Mouse (Mus musculus): ENCODE measurements at regions not wholly inside any gene's neighbourhood (a gene's known extent, or its start where the extent isn't known, plus 50 kb on each side); places are given as distances from the start of the nearest gene placed in this dataset.

- 23% methylated on average over 2 of the region's 2 CpGs for WGBS
- TF ChIP-seq POLR2A (IDR thresholded peaks at IDR 0.05; ENCODE audit: borderline replicate concordance, extremely low read depth, insufficient read depth, insufficient read length), result no peak
- DNase-seq (ENCODE audit: low spot score), result no peak
Observed at GRCm38 (mm10) chr16:9439300-9439856, 556.0 kb downstream of the Grin2a start.

GRCm38 (mm10) chr16:9439891-9440290, 555.5 kb downstream of the Grin2a start:
- H3K9ac ChIP-seq (ENCODE audit: low read depth, low read length, severe bottlenecking), result no peak overlapping the region
- no peaks in the 10 kb centered on the region for H3K36me3 ChIP-seq (ENCODE audit: control insufficient read depth, insufficient read depth, low read length)
- no peak for ATAC-seq (ENCODE audit: low FRiP score, low read depth)
- H3K4me1 ChIP-seq (ENCODE audit: control insufficient read depth, insufficient read depth, low read length), result no peaks in the 10 kb centered on the region
- H3K27me3 ChIP-seq (ENCODE audit: control insufficient read depth, insufficient read depth, low read length), result no peaks in the 10 kb centered on the region
- DNase-seq (ENCODE audit: low spot score), result no peak
- H3K4me3 ChIP-seq (replicated peaks; ENCODE audit: low read length), result no peak overlapping the region
- TF ChIP-seq POLR2A (IDR thresholded peaks at IDR 0.05; ENCODE audit: borderline replicate concordance, extremely low read depth, insufficient read depth, insufficient read length), result no peak
- H3K27ac ChIP-seq (replicated peaks; ENCODE audit: low read depth, low read length), result no peak overlapping the region
- H3K9me3 ChIP-seq (ENCODE audit: control insufficient read depth, low read length), result no peaks in the 10 kb centered on the region
- no peak overlapping the region for H3K4me2 ChIP-seq (replicated peaks; ENCODE audit: low read depth, low read length, severe bottlenecking)
- WGBS, result 70% methylated on average over 1 of the region's 1 CpGs

More at GRCm38 (mm10) chr16:9439300-9439856, 556.0 kb downstream of the Grin2a start:
- no peak for ATAC-seq (ENCODE audit: low FRiP score, low read depth)
- Histone ChIP-seq H3K27me3 (ENCODE audit: control insufficient read depth, insufficient read depth, low read length) (no peaks in the 10 kb centered on the region), H3K9ac (ENCODE audit: low read depth, low read length, severe bottlenecking) (no peak overlapping the region), H3K9me3 (ENCODE audit: control insufficient read depth, low read length) (no peaks in the 10 kb centered on the region), H3K27ac (replicated peaks; ENCODE audit: low read depth, low read length) (no peak overlapping the region), H3K4me2 (replicated peaks; ENCODE audit: low read depth, low read length, severe bottlenecking) (no peak overlapping the region), H3K36me3 (ENCODE audit: control insufficient read depth, insufficient read depth, low read length) (no peaks in the 10 kb centered on the region), H3K4me1 (ENCODE audit: control insufficient read depth, insufficient read depth, low read length) (no peaks in the 10 kb centered on the region), H3K4me3 (replicated peaks; ENCODE audit: low read length) (no peak overlapping the region)

GRCm38 (mm10) chr16:9452058-9452457, 543.3 kb downstream of the Grin2a start:
- WGBS, result 76% methylated on average over 4 of the region's 4 CpGs
- ATAC-seq (ENCODE audit: low FRiP score, low read depth), result no peak

DNA sequence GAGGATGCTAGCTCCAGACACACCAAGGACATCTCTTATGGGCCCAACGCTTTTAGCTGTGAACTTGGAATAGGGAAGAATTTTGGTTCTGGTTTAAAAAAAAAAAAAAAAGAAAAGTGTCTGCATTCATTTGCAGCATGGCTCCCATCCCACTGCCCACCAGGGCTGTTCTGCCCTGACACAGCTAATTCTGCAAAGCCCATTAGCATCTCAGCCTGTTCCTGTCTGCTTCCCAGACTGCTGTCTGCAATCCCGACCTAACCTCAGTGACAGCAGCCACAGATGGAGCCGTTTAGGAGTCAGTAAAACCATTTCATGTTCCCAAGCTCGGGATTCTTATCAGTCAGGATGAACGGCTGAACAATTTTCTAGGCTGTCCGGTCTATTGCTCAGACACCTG, 537.8 kb downstream of the Grin2a start:
- no peak overlapping the region for H3K9ac ChIP-seq (ENCODE audit: low read depth, low read length, severe bottlenecking)
- no peak for ATAC-seq (ENCODE audit: low FRiP score, low read depth)
- no peak for TF ChIP-seq POLR2A (IDR thresholded peaks at IDR 0.05; ENCODE audit: borderline replicate concordance, extremely low read depth, insufficient read depth, insufficient read length)
- H3K4me3 ChIP-seq (replicated peaks; ENCODE audit: low read length), result no peak overlapping the region
- no peaks in the 10 kb centered on the region for H3K27me3 ChIP-seq (ENCODE audit: control insufficient read depth, insufficient read depth, low read length)
- DNase-seq (ENCODE audit: low spot score), result no peak
- no peaks in the 10 kb centered on the region for H3K36me3 ChIP-seq (ENCODE audit: control insufficient read depth, insufficient read depth, low read length)
- no peaks in the 10 kb centered on the region for H3K4me1 ChIP-seq (ENCODE audit: control insufficient read depth, insufficient read depth, low read length)
- H3K9me3 ChIP-seq (ENCODE audit: control insufficient read depth, low read length), result no peaks in the 10 kb centered on the region
- no peak overlapping the region for H3K4me2 ChIP-seq (replicated peaks; ENCODE audit: low read depth, low read length, severe bottlenecking)
- WGBS, result 50% methylated on average over 6 of the region's 6 CpGs
- no peak overlapping the region for H3K27ac ChIP-seq (replicated peaks; ENCODE audit: low read depth, low read length)

More at GRCm38 (mm10) chr16:9452058-9452457, 543.3 kb downstream of the Grin2a start:
- TF ChIP-seq POLR2A (IDR thresholded peaks at IDR 0.05; ENCODE audit: borderline replicate concordance, extremely low read depth, insufficient read depth, insufficient read length), result no peak
- Histone ChIP-seq H3K9me3 (ENCODE audit: control insufficient read depth, low read length) (no peaks in the 10 kb centered on the region), H3K9ac (ENCODE audit: low read depth, low read length, severe bottlenecking) (no peak overlapping the region), H3K27me3 (ENCODE audit: control insufficient read depth, insufficient read depth, low read length) (no peaks in the 10 kb centered on the region), H3K4me2 (replicated peaks; ENCODE audit: low read depth, low read length, severe bottlenecking) (no peak overlapping the region), H3K4me3 (replicated peaks; ENCODE audit: low read length) (no peak overlapping the region), H3K27ac (replicated peaks; ENCODE audit: low read depth, low read length) (no peak overlapping the region), H3K4me1 (ENCODE audit: control insufficient read depth, insufficient read depth, low read length) (no peaks in the 10 kb centered on the region), H3K36me3 (ENCODE audit: control insufficient read depth, insufficient read depth, low read length) (no peaks in the 10 kb centered on the region)
- no peak for DNase-seq (ENCODE audit: low spot score)

DNA sequence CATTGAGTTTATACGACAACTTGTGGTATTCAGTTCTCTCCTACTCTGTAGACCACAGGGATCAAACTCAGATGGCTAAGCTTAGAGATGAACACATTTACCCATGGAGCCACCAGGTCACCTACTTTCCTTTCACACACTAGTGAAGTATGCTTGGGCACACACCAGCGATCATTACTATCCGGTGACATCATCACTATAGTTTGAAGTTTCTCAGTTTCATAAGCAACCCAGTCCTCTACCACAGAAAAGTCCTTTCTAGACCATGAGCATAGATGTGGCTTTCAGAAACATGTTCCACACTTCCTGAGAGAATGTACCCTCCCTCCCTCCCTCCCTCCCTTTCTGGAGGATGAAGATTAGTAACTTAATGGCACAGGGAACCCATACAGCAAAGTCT, 532.9 kb downstream of the Grin2a start:
- no peak overlapping the region for H3K4me3 ChIP-seq (replicated peaks; ENCODE audit: low read length)
- no peak overlapping the region for H3K9ac ChIP-seq (ENCODE audit: low read depth, low read length, severe bottlenecking)
- H3K4me1 ChIP-seq (ENCODE audit: control insufficient read depth, insufficient read depth, low read length), result no peaks in the 10 kb centered on the region
- no peaks in the 10 kb centered on the region for H3K9me3 ChIP-seq (ENCODE audit: control insufficient read depth, low read length)
- H3K4me2 ChIP-seq (replicated peaks; ENCODE audit: low read depth, low read length, severe bottlenecking), result no peak overlapping the region
- 92% methylated on average over 3 of the region's 3 CpGs for WGBS
- no peak for DNase-seq (ENCODE audit: low spot score)
- H3K27ac ChIP-seq (replicated peaks; ENCODE audit: low read depth, low read length), result no peak overlapping the region
- no peaks in the 10 kb centered on the region for H3K27me3 ChIP-seq (ENCODE audit: control insufficient read depth, insufficient read depth, low read length)
- ATAC-seq (ENCODE audit: low FRiP score, low read depth), result no peak
- no peaks in the 10 kb centered on the region for H3K36me3 ChIP-seq (ENCODE audit: control insufficient read depth, insufficient read depth, low read length)
- no peak for TF ChIP-seq POLR2A (IDR thresholded peaks at IDR 0.05; ENCODE audit: borderline replicate concordance, extremely low read depth, insufficient read depth, insufficient read length)

DNA sequence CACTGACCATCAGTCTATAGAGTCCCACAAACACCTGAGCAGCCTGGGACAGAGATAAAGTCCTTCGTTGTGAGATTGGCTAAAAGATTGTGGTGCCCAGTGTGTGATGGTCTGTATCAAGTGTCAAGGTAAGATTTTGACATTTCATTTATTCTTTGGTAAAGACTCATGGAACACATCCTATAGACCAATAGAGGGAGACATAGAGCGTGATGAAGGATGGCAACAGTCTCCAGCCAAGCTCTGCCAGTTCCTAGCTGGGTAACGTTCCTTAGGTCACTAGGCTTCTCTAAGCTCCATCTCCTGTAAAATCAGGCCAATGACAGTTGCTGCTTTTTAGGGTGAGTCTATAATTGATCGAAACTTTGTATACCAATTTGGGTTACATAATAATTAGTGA, 526.0 kb downstream of the Grin2a start:
- DNase-seq (ENCODE audit: low spot score) (no peak), ATAC-seq (ENCODE audit: low FRiP score, low read depth) (no peak)
- Histone ChIP-seq H3K36me3 (ENCODE audit: control insufficient read depth, insufficient read depth, low read length) (no peaks in the 10 kb centered on the region), H3K9me3 (ENCODE audit: control insufficient read depth, low read length) (no peaks in the 10 kb centered on the region), H3K4me2 (replicated peaks; ENCODE audit: low read depth, low read length, severe bottlenecking) (no peak overlapping the region), H3K9ac (ENCODE audit: low read depth, low read length, severe bottlenecking) (no peak overlapping the region), H3K27ac (replicated peaks; ENCODE audit: low read depth, low read length) (no peak overlapping the region), H3K4me3 (replicated peaks; ENCODE audit: low read length) (no peak overlapping the region), H3K4me1 (ENCODE audit: control insufficient read depth, insufficient read depth, low read length) (no peaks in the 10 kb centered on the region), H3K27me3 (ENCODE audit: control insufficient read depth, insufficient read depth, low read length) (no peaks in the 10 kb centered on the region)
- TF ChIP-seq POLR2A (IDR thresholded peaks at IDR 0.05; ENCODE audit: borderline replicate concordance, extremely low read depth, insufficient read depth, insufficient read length), result no peak
- 66% methylated on average over 4 of the region's 4 CpGs for WGBS

Measured in limb, embryonic 14.5 days (tissue).